Mouse (Mus musculus) telencephalon, adult 2 months (tissue): ENCODE results near the gene Rab31.

Experiments used
- DNase-seq: peaks from one replicate; pipeline ENCODE4 v3.0.0-alpha.2; 2011; ENCODE audit warnings: low read depth, low spot score

Rab31 gene

GRCm38 (mm10) chr17:65771951-65772934 is at the start of gene Rab31:
Gene Rab31, minus strand, starts transcription at chr17:65772752.
- no peak for DNase-seq

GRCm38 (mm10) chr17:65820197-65820596 is 47.6 kb upstream of the Rab31 start:
- no peak for DNase-seq

GRCm38 (mm10) chr17:65813763-65814162 is 41.2 kb upstream of the Rab31 start:
- DNase-seq: no peak

- DNase-seq: no peak
These were observed 38.5 kb upstream of the Rab31 start for GRCm38 (mm10) chr17:65811032-65811431.

- no peak for DNase-seq
These were observed 33.9 kb upstream of the Rab31 start for GRCm38 (mm10) chr17:65806416-65806815.

- DNase-seq: no peak
These were observed 33.4 kb upstream of the Rab31 start for GRCm38 (mm10) chr17:65805966-65806365.

- no peak for DNase-seq
These were observed 29.5 kb upstream of the Rab31 start for GRCm38 (mm10) chr17:65802026-65802425.

GRCm38 (mm10) chr17:65800451-65800850 is 27.9 kb upstream of the Rab31 start:
- no peak for DNase-seq

GRCm38 (mm10) chr17:65799353-65799752 is 26.8 kb upstream of the Rab31 start:
- no peak for DNase-seq

GRCm38 (mm10) chr17:65798446-65798845 is 25.9 kb upstream of the Rab31 start:
- DNase-seq: no peak

GRCm38 (mm10) chr17:65796056-65796455 is 23.5 kb upstream of the Rab31 start:
- no peak for DNase-seq

- no peak for DNase-seq
These were observed 21.7 kb upstream of the Rab31 start for GRCm38 (mm10) chr17:65794096-65794850.

- DNase-seq: no peak
These were observed 20.9 kb upstream of the Rab31 start for GRCm38 (mm10) chr17:65793307-65793930.

- DNase-seq: no peak
These were observed 18.6 kb upstream of the Rab31 start for GRCm38 (mm10) chr17:65791161-65791560.

- no peak for DNase-seq
These were observed 17.0 kb upstream of the Rab31 start for GRCm38 (mm10) chr17:65789576-65789975.

- DNase-seq: no peak
These were observed 16.2 kb upstream of the Rab31 start for GRCm38 (mm10) chr17:65788542-65789291.

GRCm38 (mm10) chr17:65787261-65787660 is 14.7 kb upstream of the Rab31 start:
- DNase-seq: no peak

- DNase-seq: no peak
These were observed 13.7 kb upstream of the Rab31 start for GRCm38 (mm10) chr17:65786225-65786624.

- DNase-seq: no peak
These were observed 13.2 kb upstream of the Rab31 start for GRCm38 (mm10) chr17:65785707-65786106.

- no peak for DNase-seq
These were observed 12.1 kb upstream of the Rab31 start for GRCm38 (mm10) chr17:65784610-65785140.
